Mouse (Mus musculus) T-cell, adult 2 months (primary cell): ENCODE results near the gene Pgs1.

Experiments used
- DNase-seq: peaks from one replicate; pipeline ENCODE4 v3.0.0; 2022; ENCODE audit warnings: low spot score

Gene Pgs1

DNA sequence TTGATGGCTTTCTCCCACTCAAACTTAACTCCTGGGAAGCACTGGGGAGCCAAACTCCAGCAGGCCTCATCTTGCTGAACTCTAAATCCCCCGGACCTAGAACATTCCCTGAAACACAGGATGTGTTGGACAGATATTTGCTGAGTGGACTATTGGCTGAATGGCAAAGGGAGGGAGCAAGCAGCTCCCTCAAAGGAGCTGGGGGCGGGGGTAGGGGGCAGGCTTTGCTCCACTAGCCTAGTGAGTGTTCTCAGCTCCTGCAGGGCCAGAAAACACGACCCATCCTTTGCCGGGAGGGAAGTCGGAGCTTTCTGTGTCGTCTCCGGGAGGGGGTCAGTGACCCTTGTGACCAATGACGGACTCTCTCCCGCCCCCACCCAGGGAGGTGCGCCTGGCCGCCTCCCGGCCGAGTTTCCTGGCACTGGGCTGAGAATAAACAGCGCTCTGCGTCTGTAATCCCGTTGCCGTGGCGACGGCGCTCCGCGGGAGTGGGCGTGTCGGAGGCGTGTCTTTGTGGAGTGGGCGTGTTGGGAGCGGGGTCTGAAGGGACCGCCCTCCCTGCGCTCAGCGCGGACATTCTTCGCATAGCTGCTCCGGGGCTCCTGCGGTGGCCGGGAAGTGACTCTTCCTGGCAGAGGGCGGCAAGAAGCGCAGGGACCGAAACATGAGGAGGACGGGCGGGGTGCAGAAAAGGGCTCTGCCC lies 22.9 kb upstream of the Pgs1 start:
- DNase-seq, result peak; percentile 90

- DNase-seq, result no peak
Measured at GRCm38 (mm10) chr11:117963872-117964271, 22.2 kb upstream of the Pgs1 start.

DNA sequence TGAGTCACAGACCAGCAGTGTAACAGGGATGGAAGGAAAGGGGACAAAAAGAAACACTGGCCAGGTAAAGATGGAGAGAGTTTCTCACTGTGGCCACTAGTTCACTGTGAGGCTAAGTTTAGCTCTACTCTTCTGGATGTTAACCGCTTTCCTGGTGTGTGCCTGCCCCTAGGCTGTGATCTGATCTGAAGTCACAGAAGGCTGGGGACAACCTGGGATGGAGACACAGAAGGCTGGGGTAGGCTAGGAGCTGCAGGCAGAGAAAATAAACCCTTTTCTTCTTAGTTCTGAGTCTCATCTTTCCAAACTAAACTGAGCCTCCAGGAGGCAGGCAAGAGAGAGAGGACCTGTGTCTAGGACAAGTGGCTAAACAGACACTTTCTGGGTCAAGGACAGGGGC lies 21.8 kb upstream of the Pgs1 start:
- DNase-seq, result no peak

DNA sequence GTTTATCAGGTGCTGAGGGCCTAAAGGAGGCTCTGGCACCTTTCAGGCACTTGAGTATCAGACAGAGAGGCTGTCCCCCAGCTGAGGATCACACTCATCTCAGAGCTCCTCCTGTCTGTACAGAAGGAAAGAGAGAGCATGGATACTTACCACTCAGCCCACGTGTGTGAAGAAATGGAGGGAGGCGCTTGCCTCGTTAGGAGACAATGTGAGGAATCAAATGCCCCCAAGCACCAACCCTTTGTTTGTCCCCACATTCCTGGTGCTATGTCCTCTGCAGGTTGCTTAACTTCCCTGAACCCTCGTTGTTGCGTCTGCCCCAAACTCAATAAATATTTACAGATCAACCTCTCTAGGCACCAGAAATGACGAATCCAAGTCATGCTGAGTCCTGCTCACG lies 21.0 kb upstream of the Pgs1 start:
- no peak for DNase-seq

DNA sequence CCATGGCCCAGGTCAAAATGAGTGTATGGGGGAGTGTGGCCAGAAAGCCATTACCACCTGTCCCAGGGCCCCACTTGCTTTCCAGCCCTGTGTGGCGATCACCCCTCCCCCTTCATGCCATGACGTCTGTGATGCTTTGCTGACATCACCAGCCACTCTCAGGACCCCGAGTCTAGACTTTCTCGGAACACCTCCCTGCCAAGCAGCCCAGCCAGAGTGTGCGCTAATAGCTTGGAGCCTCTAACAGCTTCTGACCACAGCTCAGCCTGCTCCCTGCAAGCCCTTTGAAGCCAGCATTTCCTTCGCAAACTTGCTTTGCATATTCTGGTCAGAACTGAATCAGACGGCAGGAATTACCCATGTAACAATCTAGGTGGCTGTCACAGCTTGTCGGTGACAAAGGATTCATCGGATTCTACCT lies 20.5 kb upstream of the Pgs1 start:
- peak; percentile 78 for DNase-seq

DNA sequence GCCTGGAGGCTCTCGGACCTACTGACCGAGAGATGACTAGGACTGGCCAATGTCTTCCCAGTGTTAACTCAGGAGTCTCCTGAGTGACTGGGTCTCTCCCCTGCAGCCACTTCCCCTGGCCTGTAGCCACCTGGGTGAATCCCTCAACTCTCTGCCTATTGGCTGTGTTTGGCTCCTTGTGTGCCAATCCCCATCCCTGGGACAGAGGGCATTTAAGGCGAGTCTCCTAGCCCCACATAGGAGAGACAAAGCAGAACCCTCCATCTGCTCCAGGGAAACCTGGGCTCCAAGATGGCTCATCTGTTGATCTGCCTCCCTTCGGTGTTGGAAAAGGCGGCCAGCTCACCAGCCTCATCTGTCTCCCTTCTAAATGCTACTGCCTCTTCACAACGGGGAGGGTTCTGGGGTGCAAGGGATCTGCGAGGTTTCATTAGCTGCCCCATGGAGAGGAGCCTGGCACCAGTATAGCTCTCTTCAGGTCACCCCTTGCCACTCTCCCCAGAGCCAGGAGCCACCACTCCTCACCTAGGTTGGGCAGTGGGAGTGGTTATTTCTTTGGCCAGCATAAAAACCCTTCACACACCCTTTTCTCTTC lies 19.5 kb upstream of the Pgs1 start:
- no peak for DNase-seq

GRCm38 (mm10) chr11:117967249-117968015 lies 18.7 kb upstream of the Pgs1 start:
- DNase-seq, result no peak

DNA sequence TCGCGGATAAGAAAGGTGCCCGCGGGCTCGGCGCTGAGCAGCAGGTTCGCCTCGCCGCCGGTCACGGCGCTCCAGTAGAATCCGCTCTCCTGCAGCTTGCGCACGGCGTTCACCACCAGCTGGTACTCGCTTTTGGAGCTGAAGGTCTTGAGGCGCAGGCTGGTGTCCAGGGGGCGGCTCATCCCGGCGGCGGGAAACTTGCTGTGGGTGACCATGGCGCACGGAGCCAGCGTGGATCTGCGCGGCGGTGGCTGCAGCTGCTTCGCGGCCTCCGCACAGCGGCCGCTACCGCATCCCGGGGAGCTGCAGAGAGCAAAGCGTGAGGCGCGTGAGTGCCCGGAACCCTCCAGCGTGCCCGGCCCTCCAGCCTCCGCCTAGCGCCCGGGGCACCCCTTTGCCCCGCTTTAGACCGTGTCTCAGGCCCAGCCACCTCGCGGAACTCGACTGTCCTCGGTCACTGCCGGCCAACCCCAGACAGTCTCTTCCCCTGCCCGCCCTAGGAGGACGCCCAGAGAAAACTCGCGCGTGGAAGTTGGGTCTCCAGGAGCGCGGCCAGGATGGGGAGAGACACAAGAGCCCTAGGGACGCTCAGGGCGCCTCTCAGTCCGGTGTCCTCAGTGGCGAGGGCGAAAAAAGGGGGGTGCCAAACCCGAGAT lies 17.9 kb upstream of the Pgs1 start:
- DNase-seq, result peak; percentile 36

DNA sequence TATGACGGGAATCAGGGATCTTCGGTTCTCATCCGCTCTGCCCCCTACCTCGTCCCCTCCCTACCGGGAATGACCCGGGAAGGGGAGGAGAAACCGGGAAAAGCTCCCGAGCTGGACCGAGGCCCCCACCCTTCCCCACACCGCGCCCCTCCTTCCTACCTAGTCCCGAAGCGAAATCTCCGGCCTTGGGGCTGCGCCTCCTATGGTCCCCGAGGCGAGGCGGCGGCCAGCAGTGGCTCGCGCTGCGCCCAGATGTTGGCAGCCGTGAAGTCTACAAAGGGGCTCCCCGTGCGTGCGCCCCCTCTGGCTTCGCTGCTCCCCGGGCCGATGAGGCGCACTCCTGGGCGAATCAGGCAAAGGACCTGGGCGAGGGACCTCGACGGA lies 17.4 kb upstream of the Pgs1 start:
- no peak for DNase-seq

DNA sequence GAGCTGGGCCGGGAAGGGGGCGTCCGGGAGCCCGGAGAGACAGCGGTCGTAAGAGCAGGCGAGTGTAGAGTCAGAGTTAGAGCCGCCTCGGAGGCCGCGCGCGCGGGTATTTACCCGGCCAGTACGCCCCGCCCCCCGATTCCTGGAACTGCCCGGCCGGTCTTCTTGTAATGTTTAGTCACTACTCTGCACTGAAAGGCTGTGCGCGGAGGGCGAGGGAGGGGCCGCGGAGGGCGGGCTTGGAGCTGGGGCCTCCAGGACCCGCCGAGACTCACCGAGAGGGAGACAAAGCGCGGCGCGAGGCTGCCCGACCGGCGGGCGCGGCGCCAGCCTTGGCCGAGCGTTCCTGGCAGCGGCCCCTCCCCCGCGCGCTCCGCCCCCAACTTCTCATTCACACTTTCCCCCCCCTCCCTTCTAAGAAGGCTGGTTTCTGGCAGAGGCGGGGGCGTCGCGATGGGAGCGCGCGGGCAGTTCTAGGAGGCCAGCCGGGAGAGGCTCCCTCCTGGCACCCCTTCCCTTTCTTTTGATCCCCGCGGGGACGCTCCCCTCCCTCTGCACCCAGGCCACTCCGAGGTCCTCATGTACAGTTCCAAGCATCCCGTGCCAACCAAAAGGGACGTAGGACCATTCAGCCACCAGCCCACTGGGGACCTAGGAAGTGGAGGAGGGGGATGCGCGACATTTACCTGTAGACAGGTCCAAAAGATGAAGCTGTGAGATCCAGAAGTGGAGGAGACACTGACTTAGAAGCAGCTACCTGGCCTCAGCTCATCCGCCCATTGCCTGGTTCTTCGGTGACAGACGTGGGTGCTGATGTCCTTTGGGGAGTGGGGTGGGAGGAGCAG lies 16.8 kb upstream of the Pgs1 start:
- peak; percentile 77 for DNase-seq

DNA sequence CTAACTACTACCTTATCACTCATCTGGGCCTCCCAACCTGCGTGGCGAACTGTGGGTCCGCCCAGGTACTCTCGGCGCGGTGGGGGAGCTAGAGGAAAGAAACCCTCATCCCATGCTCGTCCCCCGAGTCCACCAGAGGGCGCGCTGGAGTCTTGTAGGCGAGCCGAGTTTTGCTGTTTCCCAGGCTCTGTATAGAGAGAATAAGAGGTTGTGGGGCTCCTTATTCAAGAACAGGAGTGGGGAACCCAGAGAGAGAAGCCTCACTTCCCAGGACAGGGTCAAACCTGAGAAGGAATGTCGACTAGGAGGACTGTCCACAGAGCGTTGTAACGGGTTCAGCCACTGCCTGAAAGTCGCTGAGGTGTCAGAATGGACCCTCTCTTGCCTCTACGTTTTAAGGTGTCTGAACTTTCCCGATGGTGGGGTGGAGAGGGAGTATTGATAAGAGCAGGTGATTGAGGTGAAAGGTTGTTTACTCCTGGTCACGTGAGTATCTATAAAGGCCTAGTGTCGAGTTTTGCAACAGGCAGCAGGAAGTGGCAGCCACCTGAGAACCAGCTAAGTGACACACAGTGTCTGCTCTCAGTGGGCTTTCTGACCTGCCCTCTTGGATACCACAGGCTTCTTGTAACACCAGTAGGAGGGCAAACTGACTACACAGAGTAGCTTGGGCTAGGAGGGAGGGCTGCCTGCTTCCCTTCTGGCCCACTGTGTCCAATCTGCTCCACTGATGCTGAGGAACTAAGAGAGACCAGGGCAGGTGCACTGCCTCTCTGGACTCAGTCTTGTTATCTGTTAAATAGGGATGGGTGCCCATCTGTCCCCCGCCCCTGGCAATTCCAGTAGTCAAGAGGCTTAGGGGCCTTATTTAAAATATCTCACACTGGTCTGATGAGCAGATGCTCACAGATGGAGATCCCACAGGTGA lies 15.9 kb upstream of the Pgs1 start, which contains the start of gene Socs3:
Gene Socs3 (minus strand): TSS at position 103 of the 928 bp plus-strand sequence.
- peak; percentile 92 for DNase-seq

DNA sequence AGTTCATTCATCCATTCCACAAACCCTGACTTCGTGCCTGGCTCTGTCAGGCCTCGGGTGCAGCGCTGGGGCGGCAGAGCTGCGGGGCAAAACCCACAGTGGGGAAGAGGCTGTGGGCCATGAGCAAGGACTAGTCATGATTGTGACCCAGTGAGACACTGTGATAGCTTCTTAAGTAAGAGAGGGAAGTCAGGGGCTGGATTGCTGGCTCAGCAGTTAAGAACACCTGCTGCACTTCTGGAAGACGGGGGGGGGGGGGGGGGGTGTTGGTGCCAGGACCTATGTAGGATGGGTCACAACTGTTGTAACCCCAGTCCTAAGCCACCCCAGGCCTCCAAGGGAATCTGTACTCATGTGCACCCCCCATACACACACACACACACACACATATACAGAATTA lies 15.0 kb upstream of the Pgs1 start:
- no peak for DNase-seq

DNA sequence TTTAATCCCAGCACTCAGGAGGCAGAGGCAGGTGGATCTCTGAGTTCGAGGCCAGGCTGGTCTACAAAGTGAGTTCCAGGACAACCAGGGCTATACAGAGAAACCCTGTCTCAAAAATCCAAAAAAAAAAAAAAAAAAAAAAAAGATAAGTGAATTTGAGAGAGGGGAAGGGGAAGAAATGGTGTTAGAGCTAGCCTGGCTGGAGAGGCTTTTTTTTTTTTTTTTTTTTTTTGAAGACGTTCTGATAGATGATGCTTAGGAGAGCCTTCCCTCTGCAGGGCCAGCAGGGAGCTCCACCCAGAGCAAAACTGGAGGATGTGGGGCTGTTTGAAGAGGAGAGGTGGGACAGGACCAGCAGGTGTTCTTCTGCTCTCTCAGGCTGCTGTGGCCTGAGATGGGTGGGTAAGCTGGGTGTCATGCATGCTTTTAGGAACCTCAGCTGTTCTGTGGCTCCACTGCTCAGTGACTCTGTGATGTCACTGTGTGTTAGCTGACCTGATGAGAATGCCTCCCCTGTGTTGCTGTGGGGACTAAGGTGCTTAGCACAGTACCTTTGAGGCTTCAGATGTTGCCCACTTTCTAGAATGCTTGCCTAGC lies 14.3 kb upstream of the Pgs1 start:
- DNase-seq, result no peak

GRCm38 (mm10) chr11:117972656-117973558 lies 13.2 kb upstream of the Pgs1 start:
- DNase-seq, result no peak

DNA sequence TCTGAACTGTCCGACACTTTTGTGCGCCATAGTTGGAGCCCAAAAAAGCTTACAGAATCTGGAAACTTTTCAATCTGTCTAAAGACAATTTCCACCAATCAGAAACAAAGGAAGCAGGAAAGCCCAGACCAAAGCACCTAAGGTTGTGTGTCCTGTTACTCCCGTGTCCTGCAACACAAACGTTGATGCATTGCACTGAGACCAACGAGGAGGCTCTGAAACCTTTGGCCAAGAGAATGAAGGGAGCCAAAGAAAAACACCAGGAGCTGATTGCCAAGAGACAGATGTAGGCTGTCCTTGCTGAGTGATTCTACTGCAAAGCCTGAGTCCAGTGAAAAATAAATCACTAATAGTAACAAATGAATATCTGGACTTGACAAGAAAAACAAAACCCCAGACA lies 12.5 kb upstream of the Pgs1 start:
- DNase-seq, result no peak

DNA sequence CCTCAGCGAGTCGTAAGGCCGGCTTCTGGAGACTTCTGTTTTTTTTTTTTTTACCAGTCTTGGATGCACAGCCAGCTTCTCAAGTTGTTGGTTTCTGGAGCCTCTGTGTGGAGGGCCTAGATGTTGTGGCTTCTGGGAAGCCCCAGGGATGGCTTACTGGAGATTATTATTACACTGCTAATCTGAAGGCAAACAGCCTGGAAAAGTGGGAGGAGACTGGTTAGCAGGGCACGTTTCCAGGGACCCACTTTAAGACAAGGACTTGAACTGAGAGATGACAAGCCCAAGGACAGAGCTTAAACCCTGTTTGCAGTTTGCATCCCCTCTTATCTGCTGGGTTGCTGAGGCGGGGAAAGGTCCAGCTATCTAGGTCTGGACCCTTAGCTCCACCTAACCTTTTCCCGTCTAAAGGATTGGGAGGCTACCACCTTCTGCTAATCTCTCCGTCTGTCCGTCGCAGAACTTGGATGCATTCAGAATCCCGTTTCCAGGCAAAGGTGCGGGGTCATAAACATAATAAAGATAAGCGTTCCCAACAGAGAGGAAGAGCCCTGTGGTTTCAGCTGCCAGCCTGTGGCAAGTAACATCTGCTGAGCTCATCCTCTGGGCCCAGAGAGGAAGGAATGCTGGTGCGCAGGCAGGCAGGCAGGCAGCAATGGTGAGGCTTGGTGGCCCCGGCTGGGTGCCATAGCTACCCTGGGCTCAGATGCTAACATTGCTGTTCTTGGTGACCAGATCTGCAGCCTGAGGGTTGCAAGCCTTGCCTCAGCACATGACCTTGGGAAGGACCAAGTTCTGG lies 11.6 kb upstream of the Pgs1 start:
- DNase-seq, result no peak

GRCm38 (mm10) chr11:117975211-117975967 lies 10.7 kb upstream of the Pgs1 start:
- DNase-seq, result no peak
